Mouse (Mus musculus): ENCODE data around the gene Uqcr11.

- TF ChIP-seq CTCF (IDR thresholded peaks at IDR 0.05; ENCODE audit: insufficient read depth, low read length) (no peak), POLR2A (IDR thresholded peaks at IDR 0.05; ENCODE audit: borderline replicate concordance, extremely low read depth, low read depth, low read length) (no peak)
Observed at GRCm38 (mm10) chr10:80445052-80445451, 38.4 kb upstream of the Uqcr11 start.

All from lung, adult 2 months (tissue).